Mouse (Mus musculus) thymus, adult 2 months (tissue): ENCODE measurements around the gene 2010111I01Rik.

Source experiments
- CTCF ChIP-seq: fragments of 200-500 bp; IDR thresholded peaks from 2 replicates; pipeline ENCODE4 v1.5.1; 2012; ENCODE audit warnings: mild to moderate bottlenecking, control low read depth, low read length, moderate library complexity, borderline replicate concordance; ENCODE audit not compliant: control insufficient read depth, poor library complexity, insufficient read depth; ENCODE audit errors: extremely low read depth
- POLR2A ChIP-seq: fragments of 200-500 bp; IDR thresholded peaks from 2 replicates; pipeline ENCODE4 v1.6.1; 2012; ENCODE audit warnings: mild to moderate bottlenecking, low read length, control low read depth, moderate library complexity; ENCODE audit not compliant: control insufficient read depth, poor library complexity, insufficient read depth; ENCODE audit errors: extremely low read depth

DNA sequence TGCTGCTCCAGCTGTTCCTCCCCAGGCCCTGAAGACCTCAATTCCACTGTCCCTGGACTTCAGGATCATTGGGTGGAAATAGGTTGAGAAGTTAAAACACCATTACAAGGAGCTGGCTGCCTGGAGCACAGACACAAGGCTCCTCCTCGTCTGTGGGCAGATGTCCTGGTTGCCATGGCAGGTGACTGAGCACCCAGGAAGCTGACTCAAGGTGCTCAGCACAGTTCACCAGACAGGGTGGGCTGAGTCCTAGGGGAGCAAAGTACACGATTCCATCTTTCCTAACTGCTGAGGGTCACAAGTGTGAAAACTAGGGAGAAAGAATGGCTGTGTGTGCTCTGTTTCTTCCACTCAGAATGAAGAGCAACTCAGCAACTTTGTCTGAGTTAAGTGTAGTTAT, 346.5 kb downstream of the 2010111I01Rik start:
- no peak for TF ChIP-seq CTCF
- no peak for TF ChIP-seq POLR2A
